Mouse (Mus musculus): ENCODE measurements around the gene Ajuba. TPM values are rescaled to one million over a fixed set of nuclear protein-coding genes. Genes with fewer than 3 reads are reported as not detected.

The Ajuba gene
- polyA plus RNA-seq (2015; fragmentation: Nextera tagmentation; extraction: Ambion mirVana) = 4.7 and 4.9 TPM in 2 replicates

GRCm38 (mm10) chr14:54577089-54577982 lies at the start of gene Ajuba:
TSS of gene Ajuba (minus strand) at chr14:54577558.

GRCm38 (mm10) chr14:54621133-54621532 lies 43.8 kb upstream of the Ajuba start, which contains the start of gene Psmb11:
TSS of gene Psmb11 (plus strand) at chr14:54621433.

GRCm38 (mm10) chr14:54617897-54618365 lies 40.6 kb upstream of the Ajuba start, which contains the start of gene Psmb5:
TSS of gene Psmb5 (minus strand) at chr14:54618022.

GRCm38 (mm10) chr14:54605752-54606321 lies 28.5 kb upstream of the Ajuba start, which contains the start of gene 4931414P19Rik:
TSS of gene 4931414P19Rik (minus strand) at chr14:54605993.

GRCm38 (mm10) chr14:54553975-54554769 lies 23.2 kb downstream of the Ajuba start, which contains the start of gene Haus4:
TSS of gene Haus4 (minus strand) at chr14:54554616.

MicroRNAs within 50 kb of the gene (microRNA counts, 519-probe panel; counts per million panel counts)
- microRNA mmu-miR-686 = 40.5 counts per million

Small RNA genes within 50 kb of the gene (microRNA-seq; reads per million reads assigned to microRNA genes)
- gene Mir686 = not detected

Other genes with a start within 250 kb of the Ajuba start
- 75.3 and 75.9 TPM in 2 replicates for gene Oxa1l, start 216.7 kb downstream of the Ajuba start, polyA plus RNA-seq (2015; fragmentation: Nextera tagmentation; extraction: Ambion mirVana)
- gene Slc7a7, start 159.8 kb downstream of the Ajuba start, polyA plus RNA-seq (2015; fragmentation: Nextera tagmentation; extraction: Ambion mirVana) = 4.7 and 5.0 TPM in 2 replicates
- 297 and 329 TPM in 2 replicates for gene Mrpl52, start 150.6 kb downstream of the Ajuba start, polyA plus RNA-seq (2015; fragmentation: Nextera tagmentation; extraction: Ambion mirVana)
- gene Mmp14, start 145.9 kb downstream of the Ajuba start, polyA plus RNA-seq (2015; fragmentation: Nextera tagmentation; extraction: Ambion mirVana) = 56.7 and 58.8 TPM in 2 replicates
- gene Lrp10, start 113.4 kb downstream of the Ajuba start, polyA plus RNA-seq (2015; fragmentation: Nextera tagmentation; extraction: Ambion mirVana) = 40.6 and 41.8 TPM in 2 replicates
- 23.2 and 23.7 TPM in 2 replicates for gene Rem2, start 101.5 kb downstream of the Ajuba start, polyA plus RNA-seq (2015; fragmentation: Nextera tagmentation; extraction: Ambion mirVana)
- gene Prmt5, start 60.0 kb downstream of the Ajuba start, polyA plus RNA-seq (2015; fragmentation: Nextera tagmentation; extraction: Ambion mirVana) = 72.7 and 80.7 TPM in 2 replicates
- gene Haus4, start 22.9 kb downstream of the Ajuba start, polyA plus RNA-seq (2015; fragmentation: Nextera tagmentation; extraction: Ambion mirVana) = 23.6 and 23.9 TPM in 2 replicates
- gene 4931414P19Rik, start 28.4 kb upstream of the Ajuba start, polyA plus RNA-seq (2015; fragmentation: Nextera tagmentation; extraction: Ambion mirVana) = 3.2 and 4.7 TPM in 2 replicates
- 419 and 456 TPM in 2 replicates for gene Psmb5, start 40.5 kb upstream of the Ajuba start, polyA plus RNA-seq (2015; fragmentation: Nextera tagmentation; extraction: Ambion mirVana)
- 0.04 and 0.34 TPM in 2 replicates for gene Psmb11, start 43.9 kb upstream of the Ajuba start, polyA plus RNA-seq (2015; fragmentation: Nextera tagmentation; extraction: Ambion mirVana)
- not detected in 2 replicates for gene Gm17606, start 63.4 kb upstream of the Ajuba start, polyA plus RNA-seq (2015; fragmentation: Nextera tagmentation; extraction: Ambion mirVana)
- gene Cdh24, start 63.8 kb upstream of the Ajuba start, polyA plus RNA-seq (2015; fragmentation: Nextera tagmentation; extraction: Ambion mirVana) = 12.4 and 12.7 TPM in 2 replicates
- gene 1700123O20Rik, start 108.7 kb upstream of the Ajuba start, polyA plus RNA-seq (2015; fragmentation: Nextera tagmentation; extraction: Ambion mirVana) = 61.4 and 65.9 TPM in 2 replicates
- 92.8 and 99.3 TPM in 2 replicates for gene Acin1, start 109.4 kb upstream of the Ajuba start, polyA plus RNA-seq (2015; fragmentation: Nextera tagmentation; extraction: Ambion mirVana)
- gene Gm29776, start 121.3 kb upstream of the Ajuba start, polyA plus RNA-seq (2015; fragmentation: Nextera tagmentation; extraction: Ambion mirVana) = 0.22 and 0.23 TPM in 2 replicates
- 0.17 TPM in 1 of 2 replicates, not detected in the other for gene Cebpe, start 134.6 kb upstream of the Ajuba start, polyA plus RNA-seq (2015; fragmentation: Nextera tagmentation; extraction: Ambion mirVana)
- gene Slc7a8, start 204.4 kb upstream of the Ajuba start, polyA plus RNA-seq (2015; fragmentation: Nextera tagmentation; extraction: Ambion mirVana) = 5.2 and 6.2 TPM in 2 replicates
- gene Rnf212b, start 236.6 kb upstream of the Ajuba start, polyA plus RNA-seq (2015; fragmentation: Nextera tagmentation; extraction: Ambion mirVana) = not detected in 2 replicates

Data from neural tube, postnatal 0 days (tissue).